Mouse (Mus musculus) kidney, adult 11 months (tissue): ENCODE data around the gene Calm2.

Experiments used
- DNase-seq: peaks from one replicate; pipeline ENCODE4 v3.0.0; 2022

Gene Calm2

DNA sequence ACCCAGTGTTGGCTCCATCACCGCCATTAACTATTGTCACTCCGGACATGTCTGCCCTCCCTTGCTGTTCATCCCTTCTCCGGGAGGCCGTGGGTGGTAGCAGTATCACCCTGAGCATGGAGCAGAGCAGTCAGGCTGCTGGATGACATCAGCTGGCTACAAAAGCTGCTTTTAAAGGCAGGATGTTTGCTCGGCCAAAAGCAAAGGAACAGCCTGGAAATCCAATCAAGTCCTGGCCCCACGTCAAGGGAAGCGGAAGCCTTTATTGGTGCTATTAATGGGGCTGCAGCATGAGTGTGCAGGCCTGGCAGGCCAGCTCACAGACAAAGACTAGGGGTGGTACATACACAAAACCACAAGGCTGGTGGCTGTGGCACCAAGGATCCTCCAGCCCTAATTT lies 55.5 kb downstream of the Calm2 start:
- peak; percentile 31 for DNase-seq

DNA sequence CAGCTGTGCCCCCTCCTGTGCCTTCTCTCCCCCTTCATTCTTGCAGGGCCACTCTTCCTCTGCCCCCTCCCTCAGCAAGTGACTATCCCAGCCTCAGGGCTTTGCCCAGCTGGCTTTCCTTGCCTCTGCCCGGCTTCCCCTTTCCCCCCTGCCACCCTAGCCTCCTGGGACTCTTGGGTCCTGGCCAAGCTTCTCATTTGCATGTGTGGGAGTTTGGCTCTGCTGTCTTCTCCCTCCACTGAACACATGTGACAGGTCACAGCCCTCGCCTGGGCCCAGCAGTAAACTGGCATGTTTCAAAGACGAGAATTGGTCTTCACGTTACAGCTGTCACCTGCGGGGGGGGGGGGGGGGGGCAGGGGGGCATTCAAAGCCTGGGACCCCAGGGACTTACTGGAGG lies 59.7 kb downstream of the Calm2 start:
- DNase-seq = peak; percentile 44

DNA sequence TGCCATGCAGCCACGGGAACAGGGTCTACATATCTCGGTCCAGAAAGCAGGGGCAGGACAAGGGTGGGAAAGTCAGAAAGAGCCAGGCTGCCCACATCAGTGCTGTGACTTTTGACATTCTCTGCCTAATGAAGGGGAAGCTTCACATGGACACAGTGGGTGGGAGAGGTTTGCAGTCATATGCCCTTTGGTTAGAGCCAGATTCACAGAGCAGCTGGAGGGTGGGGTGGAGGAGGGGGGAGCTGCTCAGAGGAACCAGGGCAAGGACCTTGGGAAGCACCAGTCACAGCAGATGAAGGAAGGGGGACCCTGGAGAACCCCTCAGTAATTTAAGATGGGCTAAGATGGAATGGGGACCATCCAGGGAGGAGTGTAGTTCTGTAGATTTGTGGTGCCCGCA lies 60.9 kb downstream of the Calm2 start:
- DNase-seq = no peak
